Mouse (Mus musculus) heart, embryonic 14.5 days (tissue): ENCODE results near the gene Slc25a16. TPM values are rescaled to one million over a fixed set of nuclear protein-coding genes. Genes with fewer than 3 reads are reported as not detected.

ENCODE experiments used
- ATAC-seq: fragments of 200-750 bp; cut with Nextera tagmentation; 2 replicates; pipeline ENCODE4 v1.8.0; 2017; ENCODE audit warnings: low read depth, moderate TSS enrichment; ENCODE audit not compliant: insufficient number of reproducible peaks, insufficient read depth, low FRiP score
- H3K27ac ChIP-seq, 2 experiments: fragments of 200-500 bp in 1 of 2; fragments of 300-500 bp in 1 of 2; sonication (generic) in 1 of 2; replicated peaks in 1 of 2; 2 replicates each; pipeline ENCODE4 v1.5.1; 2012 to 2014; ENCODE audit warnings: low read depth in 2 of 2, low read length in 2 of 2, control low read depth in 1 of 2, mild to moderate bottlenecking in 1 of 2, mixed read lengths in 1 of 2; ENCODE audit not compliant: control insufficient read depth in 1 of 2, insufficient read depth in 1 of 2
- H3K27me3 ChIP-seq: fragments of 300-500 bp; sonication (generic); 2 replicates; pipeline ENCODE4 v1.6.1; 2014; ENCODE audit warnings: mild to moderate bottlenecking, low read length, control low read depth; ENCODE audit not compliant: control insufficient read depth, insufficient read depth
- H3K36me3 ChIP-seq: fragments of 300-500 bp; sonication (generic); 2 replicates; pipeline ENCODE4 v1.6.1; 2014; ENCODE audit warnings: mild to moderate bottlenecking, control low read depth, low read length, mixed read lengths; ENCODE audit not compliant: control insufficient read depth, insufficient read depth
- H3K4me1 ChIP-seq, 2 experiments: fragments of 200-500 bp in 1 of 2; fragments of 300-500 bp in 1 of 2; sonication (generic) in 1 of 2; 2 replicates each; pipeline ENCODE4 v1.6.1; 2012 to 2014; ENCODE audit warnings: low read length in 2 of 2, control low read depth in 1 of 2, mixed read lengths in 1 of 2; ENCODE audit not compliant: control insufficient read depth in 2 of 2, insufficient read depth in 2 of 2
- H3K4me2 ChIP-seq: fragments of 300-500 bp; sonication (generic); 2 replicates; pipeline ENCODE4 v1.6.1; 2014; ENCODE audit warnings: mild to moderate bottlenecking, low read length
- H3K4me3 ChIP-seq, 2 experiments: fragments of 200-500 bp in 1 of 2; fragments of 300-500 bp in 1 of 2; sonication (generic) in 1 of 2; 2 replicates each; pipeline ENCODE4 v1.5.1; 2012 to 2014; ENCODE audit warnings: low read length in 2 of 2, mild to moderate bottlenecking in 2 of 2, control low read depth in 1 of 2, low read depth in 1 of 2, moderate library complexity in 1 of 2; ENCODE audit not compliant: control insufficient read depth in 1 of 2, insufficient read depth in 1 of 2
- H3K9ac ChIP-seq: fragments of 300-500 bp; sonication (generic); 2 replicates; pipeline ENCODE4 v1.6.1; 2014; ENCODE audit warnings: mild to moderate bottlenecking, low read length
- H3K9me3 ChIP-seq: fragments of 300-500 bp; sonication (generic); 2 replicates; pipeline ENCODE4 v1.6.1; 2016; ENCODE audit warnings: low read length, control low read depth; ENCODE audit not compliant: control insufficient read depth
- WGBS: fragments of 180-500 bp; shearing (Covaris S2); extraction: QIAGEN DNeasy Blood & Tissue Kit; methylation state at CpG from one replicate; pipeline ENCODE4 v1.1.7; 2014; 5-methylcytosine and 5-hydroxymethylcytosine counted together
- polyA plus RNA-seq: library from polyadenylated mRNA; unstranded; fragments of >200 nt; fragmentation: Nextera tagmentation; extraction: Ambion mirVana; gene quantifications from 2 replicates; pipeline ENCODE4 v1.2.1, GENCODE M21; 2014

The Slc25a16 gene
- polyA plus RNA-seq, 1 experiment from 2014 or later: 14.9 TPM

- Histone ChIP-seq H3K9ac (no peak overlapping the region), H3K27me3 (no peaks in the 10 kb centered on the region), H3K4me3 (no peak overlapping the region), H3K4me1 (peaks cover 0 to 3% of the 10 kb centered on the region in 2 experiments; a peak in 1 of 4 replicates), H3K27ac (no peak overlapping the region), H3K4me2 (no peak overlapping the region), H3K36me3 (peaks cover 54% of the 10 kb centered on the region), H3K9me3 (no peaks in the 10 kb centered on the region)
- 79% methylated on average over 10 of the region's 10 CpGs for WGBS
- no peak for ATAC-seq
Measured at GRCm38 (mm10) chr10:62944975-62945580, 24.6 kb downstream of the Slc25a16 start.

- Histone ChIP-seq H3K4me3 (peak within 1 kb of the TSS; percentile 57 to 75), H3K4me2 (peak within 1 kb of the TSS; percentile 84), H3K9ac (peak within 1 kb of the TSS; percentile 90), H3K27me3 (no peaks in the 10 kb centered on the region), H3K4me1 (peaks cover 0 to 3% of the 10 kb centered on the region in 2 experiments; a peak in 1 of 4 replicates), H3K9me3 (no peaks in the 10 kb centered on the region), H3K36me3 (peaks cover 53% of the 10 kb centered on the region), H3K27ac (peak within 1 kb of the TSS; percentile 86)
- ATAC-seq: peak; percentile 71
- WGBS: under 1% methylated on average over 68 of the region's 68 CpGs
Measured at GRCm38 (mm10) chr10:62946738-62947471, 26.5 kb downstream of the Slc25a16 start, which contains the start of gene Dna2. Dna2 (plus strand) TSS chr10:62947026.

GRCm38 (mm10) chr10:62948551-62948950 is 28.1 kb downstream of the Slc25a16 start:
- Histone ChIP-seq H3K27ac (no peak overlapping the region), H3K36me3 (peaks cover 40% of the 10 kb centered on the region), H3K4me2 (no peak overlapping the region), H3K9ac (no peak overlapping the region), H3K9me3 (no peaks in the 10 kb centered on the region), H3K4me1 (peaks cover 0 to 3% of the 10 kb centered on the region in 2 experiments; a peak in 1 of 4 replicates), H3K4me3 (no peak overlapping the region), H3K27me3 (no peaks in the 10 kb centered on the region)
- ATAC-seq: no peak
- WGBS: 91% methylated on average over 7 of the region's 7 CpGs

- H3K4me2 ChIP-seq: no peak overlapping the region
- H3K27ac ChIP-seq: no peak overlapping the region
- WGBS: 94% methylated on average over 7 of the region's 7 CpGs
- no peaks in the 10 kb centered on the region for H3K4me1 ChIP-seq
- H3K9ac ChIP-seq: no peak overlapping the region
- peaks cover 94% of the 10 kb centered on the region for H3K36me3 ChIP-seq
- ATAC-seq: no peak
- no peaks in the 10 kb centered on the region for H3K9me3 ChIP-seq
- H3K4me3 ChIP-seq: no peak overlapping the region
- H3K27me3 ChIP-seq: no peaks in the 10 kb centered on the region
Measured at GRCm38 (mm10) chr10:62963956-62964355, 43.5 kb downstream of the Slc25a16 start.

- H3K4me3 ChIP-seq: no peak overlapping the region
- no peak for ATAC-seq
- no peaks in the 10 kb centered on the region for H3K27me3 ChIP-seq
- no peak overlapping the region for H3K9ac ChIP-seq
- peaks cover 95% of the 10 kb centered on the region for H3K36me3 ChIP-seq
- H3K9me3 ChIP-seq: no peaks in the 10 kb centered on the region
- H3K27ac ChIP-seq: no peak overlapping the region
- H3K4me2 ChIP-seq: no peak overlapping the region
- no peaks in the 10 kb centered on the region for H3K4me1 ChIP-seq
- WGBS: 94% methylated on average over 11 of the region's 11 CpGs
Measured at GRCm38 (mm10) chr10:62965796-62966195, 45.4 kb downstream of the Slc25a16 start.

GRCm38 (mm10) chr10:62966291-62966690 is 45.9 kb downstream of the Slc25a16 start:
- 93% methylated on average over 15 of the region's 15 CpGs for WGBS
- Histone ChIP-seq H3K4me2 (no peak overlapping the region), H3K4me1 (no peaks in the 10 kb centered on the region), H3K9ac (no peak overlapping the region), H3K9me3 (no peaks in the 10 kb centered on the region), H3K27ac (no peak overlapping the region), H3K4me3 (no peak overlapping the region), H3K27me3 (no peaks in the 10 kb centered on the region), H3K36me3 (peaks cover 94% of the 10 kb centered on the region)
- no peak for ATAC-seq

- Histone ChIP-seq H3K27ac (no peak overlapping the region), H3K9me3 (no peaks in the 10 kb centered on the region), H3K4me3 (no peak overlapping the region), H3K36me3 (peaks cover 76% of the 10 kb centered on the region), H3K4me1 (no peaks in the 10 kb centered on the region), H3K27me3 (no peaks in the 10 kb centered on the region), H3K4me2 (no peak overlapping the region), H3K9ac (no peak overlapping the region)
- ATAC-seq: no peak
- 79% methylated on average over 16 of the region's 16 CpGs for WGBS
Measured at GRCm38 (mm10) chr10:62971821-62972220, 51.4 kb downstream of the Slc25a16 start.
